Mouse (Mus musculus) stomach, embryonic 16.5 days (tissue): ENCODE results near the gene Unc93b1. TPM values are rescaled to one million over a fixed set of nuclear protein-coding genes. Genes with fewer than 3 reads are reported as not detected.
A peak's percentile ranks its signal among the peaks of the same experiment; 100 is the strongest.

Experiments used
- ATAC-seq: fragments of 200-750 bp; cut with Nextera tagmentation; 2 replicates; pipeline ENCODE4 v1.8.0; 2017; ENCODE audit warnings: moderate number of reproducible peaks, moderate TSS enrichment; ENCODE audit not compliant: insufficient read depth, low FRiP score
- H3K27ac ChIP-seq: fragments of 300-500 bp; sonication (generic); 2 replicates; pipeline ENCODE4 v1.5.1; 2014; ENCODE audit warnings: low read length
- H3K27me3 ChIP-seq: fragments of 300-500 bp; sonication (generic); 2 replicates; pipeline ENCODE4 v1.6.1; 2014; ENCODE audit warnings: low read length, control low read depth, mixed read lengths; ENCODE audit not compliant: control insufficient read depth, insufficient read depth
- H3K36me3 ChIP-seq: fragments of 300-500 bp; sonication (generic); 2 replicates; pipeline ENCODE4 v1.6.1; 2014; ENCODE audit warnings: low read length; ENCODE audit not compliant: control insufficient read depth, insufficient read depth
- H3K4me1 ChIP-seq: fragments of 300-500 bp; sonication (generic); 2 replicates; pipeline ENCODE4 v1.6.1; 2014; ENCODE audit warnings: low read length, control low read depth, mixed read lengths; ENCODE audit not compliant: control insufficient read depth, insufficient read depth
- H3K4me2 ChIP-seq: fragments of 300-500 bp; sonication (generic); 2 replicates; pipeline ENCODE4 v1.6.1; 2014; ENCODE audit warnings: low read depth, low read length, mixed read lengths
- H3K4me3 ChIP-seq: fragments of 300-500 bp; sonication (generic); replicated peaks from 2 replicates; pipeline ENCODE4 v1.5.1; 2014; ENCODE audit warnings: mild to moderate bottlenecking, low read length
- H3K9ac ChIP-seq: fragments of 300-500 bp; sonication (generic); 2 replicates; pipeline ENCODE4 v1.6.1; 2014; ENCODE audit warnings: low read length
- H3K9me3 ChIP-seq: fragments of 300-500 bp; sonication (generic); replicated peaks from 2 replicates; pipeline ENCODE4 v1.6.1; 2016; ENCODE audit warnings: low read length, control low read depth; ENCODE audit not compliant: control insufficient read depth
- WGBS: fragments of 180-500 bp; shearing (Covaris S2); extraction: QIAGEN DNeasy Blood & Tissue Kit; methylation state at CpG from one replicate; pipeline ENCODE4 v1.1.7; 2014; 5-methylcytosine and 5-hydroxymethylcytosine counted together
- polyA plus RNA-seq: library from polyadenylated mRNA; unstranded; fragments of >200 nt; fragmentation: Nextera tagmentation; extraction: Ambion mirVana; gene quantifications from 2 replicates; pipeline ENCODE4 v1.2.1, GENCODE M21; 2015

The Unc93b1 gene
- polyA plus RNA-seq, 1 experiment from 2014 or later: 29.9 TPM

- Histone ChIP-seq H3K27me3 (no peaks in the 10 kb centered on the region), H3K9ac (no peak overlapping the region), H3K27ac (no peak overlapping the region), H3K4me1 (peaks cover 41% of the 10 kb centered on the region), H3K9me3 (no peaks in the 10 kb centered on the region), H3K4me3 (no peak overlapping the region), H3K36me3 (peaks cover 11% of the 10 kb centered on the region; the same call in 1 of the 2 replicates), H3K4me2 (no peak overlapping the region)
- no peak for ATAC-seq
- 66% methylated on average over 5 of the region's 5 CpGs for WGBS
These were observed 24.8 kb upstream of the Unc93b1 start for GRCm38 (mm10) chr19:3910206-3910605.

- ATAC-seq: peak; percentile 97
These were observed 22.4 kb upstream of the Unc93b1 start, which contains the start of gene Ndufs8 for GRCm38 (mm10) chr19:3912337-3913204. TSS of gene Ndufs8 (minus strand) at chr19:3912774.

GRCm38 (mm10) chr19:3913692-3914091 lies 21.3 kb upstream of the Unc93b1 start:
- Histone ChIP-seq H3K36me3 (peaks cover 9% of the 10 kb centered on the region; the same call in 1 of the 2 replicates), H3K27ac (peak overlapping the region; percentile 82; the same call in 1 of the 2 replicates), H3K9me3 (no peaks in the 10 kb centered on the region), H3K4me2 (peak overlapping the region; percentile 97), H3K4me3 (peak overlapping the region; percentile 73), H3K9ac (peak overlapping the region; percentile 77), H3K4me1 (peaks cover 19% of the 10 kb centered on the region), H3K27me3 (no peaks in the 10 kb centered on the region)
- WGBS: 85% methylated on average over 8 of the region's 8 CpGs
- ATAC-seq: no peak

More at GRCm38 (mm10) chr19:3912337-3913204, 22.4 kb upstream of the Unc93b1 start, which contains the start of gene Ndufs8:
- no peaks in the 10 kb centered on the region for H3K9me3 ChIP-seq
- peaks cover 24% of the 10 kb centered on the region for H3K4me1 ChIP-seq
- H3K9ac ChIP-seq: peak within 1 kb of the TSS; percentile 82
- H3K4me3 ChIP-seq: peak within 1 kb of the TSS; percentile 73
- peaks cover 11% of the 10 kb centered on the region; the same call in 1 of the 2 replicates for H3K36me3 ChIP-seq
- H3K4me2 ChIP-seq: peak within 1 kb of the TSS; percentile 97
- no peaks in the 10 kb centered on the region for H3K27me3 ChIP-seq
- WGBS: under 1% methylated on average over 43 of the region's 43 CpGs
- peak within 1 kb of the TSS; percentile 82 for H3K27ac ChIP-seq

GRCm38 (mm10) chr19:3914535-3914934 lies 20.5 kb upstream of the Unc93b1 start:
- H3K4me3 ChIP-seq: no peak overlapping the region
- H3K9ac ChIP-seq: no peak overlapping the region
- H3K9me3 ChIP-seq: no peaks in the 10 kb centered on the region
- H3K4me1 ChIP-seq: peaks cover 19% of the 10 kb centered on the region
- no peak overlapping the region for H3K4me2 ChIP-seq
- H3K27me3 ChIP-seq: no peaks in the 10 kb centered on the region
- H3K36me3 ChIP-seq: 0 out of 2 replicates have a peak, but pooled peaks cover 2% of the 10 kb centered on the region
- no peak overlapping the region for H3K27ac ChIP-seq
- 85% methylated on average over 5 of the region's 5 CpGs for WGBS
- ATAC-seq: no peak

GRCm38 (mm10) chr19:3916727-3917126 lies 18.3 kb upstream of the Unc93b1 start:
- H3K4me3 ChIP-seq: no peak overlapping the region
- no peaks in the 10 kb centered on the region for H3K9me3 ChIP-seq
- H3K27ac ChIP-seq: no peak overlapping the region
- no peaks in the 10 kb centered on the region for H3K27me3 ChIP-seq
- no peak overlapping the region for H3K9ac ChIP-seq
- WGBS: 79% methylated on average over 11 of the region's 11 CpGs
- ATAC-seq: no peak
- peaks cover 14% of the 10 kb centered on the region for H3K4me1 ChIP-seq
- H3K36me3 ChIP-seq: no peaks in the 10 kb centered on the region
- no peak overlapping the region for H3K4me2 ChIP-seq

- no peak overlapping the region for H3K27ac ChIP-seq
- no peak overlapping the region for H3K4me3 ChIP-seq
- H3K9me3 ChIP-seq: no peaks in the 10 kb centered on the region
- no peaks in the 10 kb centered on the region for H3K36me3 ChIP-seq
- H3K4me2 ChIP-seq: no peak overlapping the region
- no peak overlapping the region for H3K9ac ChIP-seq
- no peak for ATAC-seq
- H3K4me1 ChIP-seq: peaks cover 8% of the 10 kb centered on the region; the same call in 1 of the 2 replicates
- no peaks in the 10 kb centered on the region for H3K27me3 ChIP-seq
These were observed 15.1 kb upstream of the Unc93b1 start for GRCm38 (mm10) chr19:3919928-3920327.

- H3K4me3 ChIP-seq: no peak overlapping the region
- H3K4me1 ChIP-seq: peaks cover 8% of the 10 kb centered on the region; the same call in 1 of the 2 replicates
- H3K9me3 ChIP-seq: no peaks in the 10 kb centered on the region
- H3K27ac ChIP-seq: peak overlapping the region; percentile 34
- no peak for ATAC-seq
- H3K4me2 ChIP-seq: no peak overlapping the region
- WGBS: 49% methylated on average over 10 of the region's 10 CpGs
- H3K36me3 ChIP-seq: no peaks in the 10 kb centered on the region
- no peak overlapping the region for H3K9ac ChIP-seq
- H3K27me3 ChIP-seq: no peaks in the 10 kb centered on the region
These were observed 12.2 kb upstream of the Unc93b1 start for GRCm38 (mm10) chr19:3922661-3923371.

- no peaks in the 10 kb centered on the region for H3K27me3 ChIP-seq
- no peak overlapping the region for H3K4me3 ChIP-seq
- no peaks in the 10 kb centered on the region for H3K9me3 ChIP-seq
- ATAC-seq: 0 out of 2 replicates have a peak, but pooled peaks have one; percentile 27
- H3K27ac ChIP-seq: peak overlapping the region; percentile 34
- H3K4me1 ChIP-seq: peaks cover 8% of the 10 kb centered on the region; the same call in 1 of the 2 replicates
- no peak overlapping the region for H3K4me2 ChIP-seq
- 49% methylated on average over 13 of the region's 13 CpGs for WGBS
- no peaks in the 10 kb centered on the region for H3K36me3 ChIP-seq
- H3K9ac ChIP-seq: no peak overlapping the region
These were observed 11.4 kb upstream of the Unc93b1 start for GRCm38 (mm10) chr19:3923586-3923985.

GRCm38 (mm10) chr19:3924190-3924589 lies 10.8 kb upstream of the Unc93b1 start:
- Histone ChIP-seq H3K27ac (peak overlapping the region; percentile 34), H3K4me1 (peaks cover 8% of the 10 kb centered on the region; the same call in 1 of the 2 replicates), H3K9me3 (no peaks in the 10 kb centered on the region), H3K4me2 (no peak overlapping the region), H3K27me3 (no peaks in the 10 kb centered on the region), H3K36me3 (no peaks in the 10 kb centered on the region), H3K4me3 (no peak overlapping the region), H3K9ac (no peak overlapping the region)
- no peak for ATAC-seq
- 74% methylated on average over 8 of the region's 8 CpGs for WGBS
